8 mouse cellular contexts compared by ENCODE assay signal in genomic region chr17:56990115-56990746, GRCm38 (mm10). TPM values are rescaled to one million over a fixed set of nuclear protein-coding genes. Genes with fewer than 3 reads are reported as not detected.
A peak's percentile ranks its signal among the peaks of the same experiment; 100 is the strongest.
DNase-seq lines count a peak whose midpoint lies in the region; ATAC-seq lines count a peak whose summit lies in the region.

Gene Clpp (plus strand): TSS chr17:56990305.

- H3K4me3 ChIP-seq in hindbrain, embryonic 15.5 days = peak within 1 kb of the TSS; percentile 61

- no peaks in the 10 kb centered on the region for H3K9me3 ChIP-seq in hindbrain, embryonic 15.5 days

- peak within 1 kb of the TSS; percentile 71 for H3K9ac ChIP-seq in hindbrain, embryonic 15.5 days

- no peaks in the 10 kb centered on the region for H3K27me3 ChIP-seq in hindbrain, embryonic 15.5 days

- WGBS in hindbrain, embryonic 15.5 days = under 1% methylated on average over 52 of the region's 52 CpGs

- DNase-seq in T-cell, adult 2 months (ENCODE audit: low spot score) = peak; percentile 98
- peak; percentile 94 to 95 for DNase-seq in cerebellum, postnatal 36 days
- DNase-seq in frontal cortex, postnatal 36 days (ENCODE audit: low spot score in 2 of 2) = peak; percentile 92 to 97
- peak; percentile 92 for DNase-seq in left cerebral cortex, adult 11 months (ENCODE audit: low spot score)
- peak; percentile 96 for DNase-seq in lung, postnatal 4 days
- peak; percentile 90 for DNase-seq in retina, postnatal 7 days (ENCODE audit: low read depth, low spot score)
- peak; percentile 75 for DNase-seq in urinary bladder, adult 2 months (ENCODE audit: low spot score)

- peak; percentile 96 for ATAC-seq in hindbrain, embryonic 15.5 days (ENCODE audit: low FRiP score, low read depth)

- H3K36me3 ChIP-seq in hindbrain, embryonic 15.5 days = peaks cover 28% of the 10 kb centered on the region

- H3K27ac ChIP-seq in hindbrain, embryonic 15.5 days (replicated peaks) = peak within 1 kb of the TSS; percentile 92

- H3K4me2 ChIP-seq in hindbrain, embryonic 15.5 days = peak within 1 kb of the TSS; percentile 86

- peaks cover 22% of the 10 kb centered on the region for H3K4me1 ChIP-seq in hindbrain, embryonic 15.5 days (replicated peaks)

RNA-seq across cellular contexts. Expression of gene Clpp, which starts in this region (rescaled TPM):
- 166 and 168 TPM in 2 replicates for polyA plus RNA-seq in hindbrain, embryonic 15.5 days (2015; fragmentation: Nextera tagmentation; extraction: Ambion mirVana)
- 93.9 and 105 TPM in 2 replicates for polyA plus RNA-seq in urinary bladder, adult 2 months (2012; rRNA removed)

Comparison
In these comparisons a context has a peak if more than half of its experiments do, and no peak if none do; other contexts are left out.
1. Peak in every context shown above with its lines: DNase-seq, ATAC-seq, H3K4me3 ChIP-seq and H3K27ac ChIP-seq.